11 mouse cellular contexts compared by ENCODE assay signal in genomic region chr2:13558607-13559262, GRCm38 (mm10). TPM values are rescaled to one million over a fixed set of nuclear protein-coding genes. Genes with fewer than 3 reads are reported as not detected.
DNase-seq lines count a peak whose midpoint lies in the region; ATAC-seq and TF ChIP-seq lines count a peak whose summit lies in the region.
"Had no signal": no experiment of that assay in that cellular context is flagged by ENCODE, and none has a peak within 500 bp of the region (broad histone marks: within the 10 kb centered on the region; RNA-seq: fewer than 3 reads in every experiment).

No protein-coding gene starts in this region.

- no peak overlapping the region for H3K9ac ChIP-seq in embryonic facial prominence, embryonic 14.5 days (ENCODE audit: low read depth, low read length)
- no peak overlapping the region for H3K9ac ChIP-seq in liver, embryonic 14.5 days (replicated peaks)
- H3K9ac ChIP-seq: midbrain, embryonic 12.5 days had no signal

- no peaks in the 10 kb centered on the region for H3K27me3 ChIP-seq in embryonic facial prominence, embryonic 14.5 days (replicated peaks; ENCODE audit: control insufficient read depth, insufficient read depth, low read length)
- no peaks in the 10 kb centered on the region for H3K27me3 ChIP-seq in liver, embryonic 14.5 days (ENCODE audit: control insufficient read depth, insufficient read depth, low read length)
- H3K27me3 ChIP-seq: midbrain, embryonic 12.5 days had no signal

- WGBS in embryonic facial prominence, embryonic 14.5 days, result 31% methylated on average over 5 of the region's 5 CpGs
- 15% methylated on average over 5 of the region's 5 CpGs for WGBS in liver, embryonic 14.5 days (ENCODE audit: insufficient replicate concordance)

- peak; percentile 76 for ATAC-seq in embryonic facial prominence, embryonic 14.5 days (ENCODE audit: low read depth)
- peak; percentile 68 for ATAC-seq in liver, embryonic 14.5 days (ENCODE audit: insufficient read depth)

- TF ChIP-seq CTCF in liver, embryonic 14.5 days (IDR thresholded peaks at IDR 0.05; ENCODE audit: low read depth), result no peak

- DNase-seq in adrenal gland, postnatal 14 days, result peak; percentile 17
- no peak for DNase-seq in adrenal gland, postnatal 10 days
- peak; percentile 63 for DNase-seq in 3134 (ENCODE audit: extremely low read depth, insufficient read length, low spot score)
- DNase-seq in embryonic facial prominence, embryonic 14.5 days (ENCODE audit: low spot score), result peak; percentile 74
- no peak for DNase-seq in liver, embryonic 14.5 days (ENCODE audit: low read depth in 3 of 3, low spot score in 3 of 3)
- DNase-seq in cerebellum, adult 11 months, result no peak
- no peak for DNase-seq in left cerebral cortex, adult 18-20 months (ENCODE audit: low spot score in 2 of 2)
- no peak for DNase-seq in ovary, postnatal 36 days (ENCODE audit: low spot score)
- DNase-seq: thymus, postnatal 14 days had no signal

- no peaks in the 10 kb centered on the region for H3K36me3 ChIP-seq in embryonic facial prominence, embryonic 14.5 days (ENCODE audit: control insufficient read depth, insufficient read depth, low read length)
- no peaks in the 10 kb centered on the region for H3K36me3 ChIP-seq in liver, embryonic 14.5 days (replicated peaks; ENCODE audit: control insufficient read depth, insufficient read depth, low read depth)
- H3K36me3 ChIP-seq: midbrain, embryonic 12.5 days had no signal

- H3K27ac ChIP-seq in embryonic facial prominence, embryonic 14.5 days (replicated peaks; ENCODE audit: low read depth, low read length), result no peak overlapping the region; the same call in 1 of the 2 replicates
- no peak overlapping the region for H3K27ac ChIP-seq in liver, embryonic 14.5 days
- H3K27ac ChIP-seq: midbrain, embryonic 12.5 days had no signal

- H3K4me2 ChIP-seq in embryonic facial prominence, embryonic 14.5 days (ENCODE audit: low read depth, low read length), result no peak overlapping the region
- H3K4me2 ChIP-seq in liver, embryonic 14.5 days (ENCODE audit: low read depth), result no peak overlapping the region
- H3K4me2 ChIP-seq: midbrain, embryonic 12.5 days had no signal

- no peak for TF ChIP-seq EP300 in liver, embryonic 14.5 days (IDR thresholded peaks at IDR 0.05; ENCODE audit: low read depth)

- no peaks in the 10 kb centered on the region for H3K9me3 ChIP-seq in embryonic facial prominence, embryonic 14.5 days (ENCODE audit: control insufficient read depth, low read length)
- H3K9me3 ChIP-seq in liver, embryonic 14.5 days (ENCODE audit: control insufficient read depth, low read length), result no peaks in the 10 kb centered on the region
- H3K9me3 ChIP-seq: midbrain, embryonic 12.5 days had no signal

- no peak overlapping the region for H3K4me3 ChIP-seq in embryonic facial prominence, embryonic 14.5 days (ENCODE audit: low read depth, low read length)
- no peak overlapping the region for H3K4me3 ChIP-seq in liver, embryonic 14.5 days (ENCODE audit: insufficient read depth in 1 of 2, low read depth in 2 of 2, low read length in 2 of 2)
- H3K4me3 ChIP-seq: erythroblast, embryonic 14.5 days; midbrain, embryonic 12.5 days had no signal

- peaks cover 18% of the 10 kb centered on the region for H3K4me1 ChIP-seq in embryonic facial prominence, embryonic 14.5 days (ENCODE audit: control insufficient read depth, insufficient read depth, low read length)
- H3K4me1 ChIP-seq in liver, embryonic 14.5 days (replicated peaks; ENCODE audit: control insufficient read depth in 2 of 2, insufficient read depth in 2 of 2, low read length in 1 of 2), result peaks cover 0 to 5% of the 10 kb centered on the region in 2 experiments; a peak in 1 of 4 replicates

RNA-seq across cellular contexts. Expression of gene Trdmt1, which starts 14.3 kb away (rescaled TPM):
- 3.0 and 8.0 TPM in 2 replicates for total RNA-seq in adrenal gland, postnatal 14 days (2021)
- total RNA-seq in adrenal gland, postnatal 10 days (2021), result 1 to 10 TPM; 5.7 to 9.6 TPM
- polyA plus RNA-seq in embryonic facial prominence, embryonic 14.5 days (2014; fragmentation: Nextera tagmentation; extraction: Ambion mirVana), result 11.5 and 16.8 TPM in 2 replicates
- 1.9 and 2.8 TPM in 2 replicates for polyA plus RNA-seq in liver, embryonic 14.5 days (2012; rRNA removed)
- polyA plus RNA-seq in liver, embryonic 14.5 days (2014; fragmentation: Nextera tagmentation; extraction: Ambion mirVana), result 5.4 and 5.5 TPM in 2 replicates
- 1 to 10 TPM; 4.2 to 5.0 TPM for total RNA-seq in left cerebral cortex, adult 18-20 months (2021)

RNA-seq across cellular contexts. Expression of gene Vim, which starts 15.0 kb away (rescaled TPM):
- 281 and 438 TPM in 2 replicates for total RNA-seq in adrenal gland, postnatal 14 days (2021)
- 100 to 1,000 TPM; 595 to 607 TPM for total RNA-seq in adrenal gland, postnatal 10 days (2021)
- 1,242 and 1,248 TPM in 2 replicates for polyA plus RNA-seq in embryonic facial prominence, embryonic 14.5 days (2014; fragmentation: Nextera tagmentation; extraction: Ambion mirVana)
- 59.5 and 98.0 TPM in 2 replicates for polyA plus RNA-seq in liver, embryonic 14.5 days (2012; rRNA removed)
- 65.0 and 70.8 TPM in 2 replicates for polyA plus RNA-seq in liver, embryonic 14.5 days (2014; fragmentation: Nextera tagmentation; extraction: Ambion mirVana)
- total RNA-seq in left cerebral cortex, adult 18-20 months (2021), result 10 to 100 TPM; 56.0 to 57.7 TPM

Comparison
In these comparisons a context has a peak if more than half of its experiments do, and no peak if none do; other contexts are left out.
1. DNase-seq: peak in adrenal gland, postnatal 14 days (single experiment), 3134 (single experiment) and embryonic facial prominence, embryonic 14.5 days (single experiment); none in adrenal gland, postnatal 10 days (single experiment), liver, embryonic 14.5 days (0 of 3), cerebellum, adult 11 months (single experiment), left cerebral cortex, adult 18-20 months (0 of 2) and ovary, postnatal 36 days (single experiment).